Mouse (Mus musculus) megakaryocyte, embryonic 14.5 days (primary cell): ENCODE results near the gene Fcer1g.

Experiments
- FLI1 ChIP-seq: IDR thresholded peaks from 2 replicates; pipeline ENCODE4 v1.6.1; 2012; ENCODE audit warnings: low read length, inconsistent platforms, mixed read lengths
- GATA1 ChIP-seq: IDR thresholded peaks from 3 replicates; pipeline ENCODE4 v1.6.1; 2012; ENCODE audit warnings: mixed read lengths, low read length, inconsistent platforms, borderline replicate concordance

DNA sequence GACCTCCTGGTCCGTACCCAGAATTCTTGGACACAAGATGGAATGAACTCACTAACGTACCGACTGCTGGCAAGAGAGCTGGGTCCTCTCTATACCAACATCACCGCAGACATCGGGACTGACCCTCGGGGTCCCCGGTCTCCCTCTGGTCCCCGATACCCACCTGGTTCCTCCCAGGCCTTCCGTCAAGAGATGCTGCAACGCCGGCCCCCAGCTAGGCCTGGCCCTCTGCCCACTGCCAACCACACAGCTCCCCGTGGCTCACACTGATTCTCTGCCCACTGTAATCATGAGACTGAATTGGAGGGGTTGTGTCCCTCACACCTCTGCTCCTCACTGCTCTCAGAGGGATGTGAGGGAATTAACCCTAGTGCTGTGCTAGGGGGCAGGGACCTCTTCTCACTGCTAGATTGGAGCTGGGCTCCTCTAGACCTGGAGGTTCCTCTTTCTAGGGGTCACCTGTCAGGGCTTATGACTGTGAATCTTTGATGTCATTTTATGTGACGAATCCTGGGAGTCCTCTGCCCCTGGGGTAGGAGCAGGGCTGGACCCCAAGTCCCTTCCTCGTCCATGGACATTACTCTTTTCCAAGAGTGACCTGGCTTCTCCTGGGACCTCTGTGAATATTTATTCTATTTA is 42.1 kb upstream of the Fcer1g start:
- TF ChIP-seq FLI1 (no peak), GATA1 (no peak)
